Mouse (Mus musculus) intestine, embryonic 16.5 days (tissue): Measurements from ENCODE around the gene Hp1bp3. TPM values are rescaled to one million over a fixed set of nuclear protein-coding genes. Genes with fewer than 3 reads are reported as not detected.

Experiments
- ATAC-seq: fragments of 200-750 bp; cut with Nextera tagmentation; 2 replicates; pipeline ENCODE4 v1.8.0; 2017; ENCODE audit warnings: moderate TSS enrichment, moderate library complexity
- H3K27ac ChIP-seq: fragments of 300-500 bp; sonication (generic); 2 replicates; pipeline ENCODE4 v1.5.1; 2014; ENCODE audit warnings: mild to moderate bottlenecking, low read length
- H3K27me3 ChIP-seq: fragments of 300-500 bp; sonication (generic); replicated peaks from 2 replicates; pipeline ENCODE4 v1.6.1; 2014; ENCODE audit warnings: low read length, control low read depth, mixed read lengths; ENCODE audit not compliant: control insufficient read depth, insufficient read depth
- H3K36me3 ChIP-seq: fragments of 300-500 bp; sonication (generic); 2 replicates; pipeline ENCODE4 v1.6.1; 2014; ENCODE audit warnings: low read length, control low read depth; ENCODE audit not compliant: control insufficient read depth, insufficient read depth
- H3K4me1 ChIP-seq: fragments of 300-500 bp; sonication (generic); 2 replicates; pipeline ENCODE4 v1.6.1; 2014; ENCODE audit warnings: low read length, control low read depth, mixed read lengths; ENCODE audit not compliant: control insufficient read depth, insufficient read depth
- H3K4me2 ChIP-seq: fragments of 300-500 bp; sonication (generic); 2 replicates; pipeline ENCODE4 v1.6.1; 2014; ENCODE audit warnings: low read depth, low read length, control low read depth
- H3K4me3 ChIP-seq: fragments of 300-500 bp; sonication (generic); 2 replicates; pipeline ENCODE4 v1.5.1; 2014; ENCODE audit warnings: mild to moderate bottlenecking, low read length
- H3K9ac ChIP-seq: fragments of 300-500 bp; sonication (generic); 2 replicates; pipeline ENCODE4 v1.6.1; 2014; ENCODE audit warnings: low read depth, low read length
- H3K9me3 ChIP-seq: fragments of 300-500 bp; sonication (generic); 2 replicates; pipeline ENCODE4 v1.6.1; 2016; ENCODE audit warnings: low read length, control low read depth; ENCODE audit not compliant: control insufficient read depth
- WGBS: fragments of 180-500 bp; shearing (Covaris S2); extraction: QIAGEN DNeasy Blood & Tissue Kit; methylation state at CpG from one replicate; pipeline ENCODE4 v1.1.7; 2014; 5-methylcytosine and 5-hydroxymethylcytosine counted together
- polyA plus RNA-seq: library from polyadenylated mRNA; unstranded; fragments of >200 nt; fragmentation: Nextera tagmentation; extraction: Ambion mirVana; gene quantifications from 2 replicates; pipeline ENCODE4 v1.2.1, GENCODE M21; 2015

Hp1bp3 gene
- polyA plus RNA-seq, 1 experiment from 2014 or later, result 113 TPM

GRCm38 (mm10) chr4:138278346-138278745 lies 62.2 kb downstream of the Hp1bp3 start:
- WGBS, result 73% methylated on average over 7 of the region's 7 CpGs
- Histone ChIP-seq H3K27me3 (no peaks in the 10 kb centered on the region), H3K4me1 (no peaks in the 10 kb centered on the region), H3K9me3 (no peaks in the 10 kb centered on the region), H3K4me3 (no peak overlapping the region), H3K9ac (no peak overlapping the region), H3K4me2 (no peak overlapping the region), H3K27ac (no peak overlapping the region), H3K36me3 (no peaks in the 10 kb centered on the region)
- no peak for ATAC-seq

DNA sequence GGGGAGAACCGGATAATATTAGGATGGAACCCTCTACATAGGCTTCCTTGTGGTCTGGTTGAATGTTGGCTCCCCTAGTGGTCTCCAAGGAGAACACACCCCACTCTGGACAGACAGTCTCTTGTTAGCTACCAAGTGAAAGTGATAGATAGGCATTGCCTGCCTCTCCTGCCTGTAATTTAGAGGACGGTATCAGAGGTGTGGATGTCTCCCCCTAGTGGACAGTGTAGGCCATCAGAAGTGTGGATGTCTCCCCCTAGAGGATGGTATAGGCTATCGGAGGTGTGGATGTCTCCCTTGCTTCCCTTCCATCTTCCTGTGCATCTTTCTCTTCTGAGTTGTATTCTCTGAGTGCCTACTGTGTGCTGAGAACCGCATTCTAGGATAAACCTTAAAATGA lies 66.7 kb downstream of the Hp1bp3 start:
- no peaks in the 10 kb centered on the region for H3K4me1 ChIP-seq
- H3K36me3 ChIP-seq, result no peaks in the 10 kb centered on the region
- H3K9ac ChIP-seq, result no peak overlapping the region
- peak; percentile 57 for ATAC-seq
- WGBS, result 30% methylated on average over 4 of the region's 4 CpGs
- no peak overlapping the region for H3K27ac ChIP-seq
- H3K4me3 ChIP-seq, result no peak overlapping the region
- H3K9me3 ChIP-seq, result no peaks in the 10 kb centered on the region
- H3K4me2 ChIP-seq, result no peak overlapping the region
- H3K27me3 ChIP-seq, result no peaks in the 10 kb centered on the region

GRCm38 (mm10) chr4:138286411-138286810 lies 70.3 kb downstream of the Hp1bp3 start:
- WGBS, result 85% methylated on average over 12 of the region's 12 CpGs
- H3K27me3 ChIP-seq, result no peaks in the 10 kb centered on the region
- H3K4me3 ChIP-seq, result no peak overlapping the region
- no peaks in the 10 kb centered on the region for H3K4me1 ChIP-seq
- H3K9ac ChIP-seq, result no peak overlapping the region
- H3K4me2 ChIP-seq, result no peak overlapping the region
- no peaks in the 10 kb centered on the region for H3K9me3 ChIP-seq
- no peaks in the 10 kb centered on the region for H3K36me3 ChIP-seq
- ATAC-seq, result no peak
- H3K27ac ChIP-seq, result no peak overlapping the region

DNA sequence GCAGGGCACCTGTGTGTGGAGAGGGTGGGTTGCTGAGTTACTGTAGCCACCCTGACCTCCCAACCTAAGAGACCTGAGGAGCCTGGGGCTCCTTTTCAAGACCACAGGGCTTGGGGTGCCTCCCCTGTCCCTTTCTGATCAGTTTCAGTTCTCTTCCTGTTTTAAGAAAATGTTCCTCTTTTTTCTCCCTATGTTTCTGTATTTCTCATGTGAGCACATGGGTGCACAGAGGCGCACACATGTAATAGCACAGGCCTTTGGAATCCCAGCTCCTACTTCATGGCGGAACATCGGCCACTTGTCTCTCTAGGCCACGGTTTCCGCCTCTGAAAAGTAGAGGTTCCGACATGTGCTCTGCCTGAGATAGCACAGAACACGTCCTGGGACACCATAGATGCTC lies 72.6 kb downstream of the Hp1bp3 start:
- Histone ChIP-seq H3K9me3 (peaks cover 5% of the 10 kb centered on the region; the same call in 1 of the 2 replicates), H3K4me1 (peaks cover 7% of the 10 kb centered on the region; the same call in 1 of the 2 replicates), H3K4me2 (no peak overlapping the region), H3K9ac (0 out of 2 replicates have a peak overlapping the region, but pooled peaks have one; percentile 19), H3K27me3 (no peaks in the 10 kb centered on the region), H3K4me3 (no peak overlapping the region), H3K27ac (no peak overlapping the region), H3K36me3 (no peaks in the 10 kb centered on the region)
- WGBS, result 85% methylated on average over 7 of the region's 7 CpGs
- no peak for ATAC-seq

DNA sequence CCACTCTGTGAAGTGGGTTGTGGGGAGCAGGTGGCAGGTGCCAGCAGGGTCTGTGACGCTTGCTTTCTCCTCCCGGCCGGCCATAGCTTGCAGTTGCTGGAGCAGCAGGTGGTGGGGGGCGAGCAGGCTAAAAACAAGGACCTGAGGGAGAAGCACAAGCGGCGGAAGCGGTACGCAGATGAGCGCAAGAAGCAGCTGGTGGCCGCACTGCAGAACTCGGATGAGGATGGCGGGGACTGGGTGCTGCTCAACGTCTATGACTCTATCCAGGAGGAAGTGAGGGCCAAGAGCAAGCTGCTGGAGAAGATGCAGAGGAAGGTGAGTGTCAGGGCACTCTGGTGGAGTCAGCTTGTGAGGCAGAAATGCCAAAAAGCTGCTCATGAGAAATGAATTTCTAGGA lies 75.9 kb downstream of the Hp1bp3 start:
- WGBS, result 82% methylated on average over 13 of the region's 13 CpGs
- Histone ChIP-seq H3K4me2 (no peak overlapping the region), H3K9me3 (peaks cover 5% of the 10 kb centered on the region; the same call in 1 of the 2 replicates), H3K27ac (peak overlapping the region; percentile 69), H3K36me3 (no peaks in the 10 kb centered on the region), H3K9ac (peak overlapping the region; percentile 19; the same call in 1 of the 2 replicates), H3K4me3 (no peak overlapping the region), H3K4me1 (peaks cover 7% of the 10 kb centered on the region; the same call in 1 of the 2 replicates), H3K27me3 (no peaks in the 10 kb centered on the region)
- peak; percentile 55 for ATAC-seq

DNA sequence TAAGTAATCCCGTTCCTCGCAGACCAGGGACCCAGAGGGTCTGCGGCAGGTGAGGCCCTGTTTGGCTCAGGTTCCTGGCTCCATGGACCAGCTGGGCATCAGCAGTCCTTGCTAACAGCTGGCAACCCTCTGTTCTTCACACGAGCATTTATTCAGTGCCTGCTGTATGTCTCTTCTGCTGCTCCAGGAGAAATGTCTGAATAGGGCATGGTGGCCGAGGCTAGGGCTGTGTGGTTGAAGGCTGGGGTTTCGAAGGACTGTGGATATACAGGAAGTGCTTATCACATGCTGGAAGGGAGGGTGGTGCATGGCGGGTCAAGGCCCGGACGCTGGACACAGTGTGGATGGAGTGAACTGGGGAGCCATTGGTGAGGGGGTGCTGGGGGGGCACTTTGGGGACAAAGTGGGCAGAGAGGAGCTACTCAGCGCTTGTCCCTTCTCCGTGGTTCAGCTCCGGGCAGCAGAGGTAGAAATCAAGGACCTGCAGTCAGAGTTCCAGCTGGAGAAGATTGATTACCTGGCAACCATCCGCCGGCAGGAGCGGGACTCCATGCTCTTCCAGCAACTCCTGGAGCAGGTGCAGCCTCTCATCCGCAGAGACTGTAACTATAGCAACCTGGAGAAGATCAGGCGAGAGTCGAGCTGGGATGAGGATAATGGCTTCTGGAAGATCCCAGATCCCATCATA lies 77.3 kb downstream of the Hp1bp3 start:
- ATAC-seq, result 0 out of 2 replicates have a peak, but pooled peaks have one; percentile 14
- WGBS, result 74% methylated on average over 18 of the region's 18 CpGs
- H3K36me3 ChIP-seq, result no peaks in the 10 kb centered on the region

GRCm38 (mm10) chr4:138293949-138294550 lies 78.0 kb downstream of the Hp1bp3 start:
- H3K4me2 ChIP-seq, result no peak overlapping the region
- no peak overlapping the region for H3K27ac ChIP-seq
- no peak overlapping the region for H3K4me3 ChIP-seq
- peaks cover 7% of the 10 kb centered on the region; the same call in 1 of the 2 replicates for H3K4me1 ChIP-seq
- H3K9ac ChIP-seq, result no peak overlapping the region
- H3K27me3 ChIP-seq, result no peaks in the 10 kb centered on the region
- H3K9me3 ChIP-seq, result peaks cover 5% of the 10 kb centered on the region; the same call in 1 of the 2 replicates
- no peak for ATAC-seq
- no peaks in the 10 kb centered on the region for H3K36me3 ChIP-seq
- WGBS, result 77% methylated on average over 10 of the region's 14 CpGs

More for the DNA sequence above, 77.3 kb downstream of the Hp1bp3 start:
- H3K4me2 ChIP-seq, result no peak overlapping the region
- no peaks in the 10 kb centered on the region for H3K27me3 ChIP-seq
- H3K27ac ChIP-seq, result no peak overlapping the region
- H3K4me1 ChIP-seq, result peaks cover 7% of the 10 kb centered on the region; the same call in 1 of the 2 replicates
- H3K9me3 ChIP-seq, result peaks cover 5% of the 10 kb centered on the region; the same call in 1 of the 2 replicates
- no peak overlapping the region for H3K9ac ChIP-seq
- H3K4me3 ChIP-seq, result no peak overlapping the region

Other genes with a start within 250 kb of the Hp1bp3 start
- 16.4 and 18.0 TPM in 2 replicates for gene Eif4g3, start 223.3 kb upstream of the Hp1bp3 start, polyA plus RNA-seq
- 0.50 and 0.54 TPM in 2 replicates for gene Sh2d5, start 34.1 kb downstream of the Hp1bp3 start, polyA plus RNA-seq
- 1.0 and 1.3 TPM in 2 replicates for gene Kif17, start 34.1 kb downstream of the Hp1bp3 start, polyA plus RNA-seq
- gene Ddost, start 88.4 kb downstream of the Hp1bp3 start, polyA plus RNA-seq, result 415 and 427 TPM in 2 replicates
- 30.7 and 38.9 TPM in 2 replicates for gene Pink1, start 110.0 kb downstream of the Hp1bp3 start, polyA plus RNA-seq
- gene Cda, start 151.7 kb downstream of the Hp1bp3 start, polyA plus RNA-seq, result 39.2 and 42.4 TPM in 2 replicates
- not detected in 2 replicates for gene Fam43b, start 180.2 kb downstream of the Hp1bp3 start, polyA plus RNA-seq
- gene Mul1, start 218.4 kb downstream of the Hp1bp3 start, polyA plus RNA-seq, result 32.7 and 35.3 TPM in 2 replicates
- 3.5 and 3.6 TPM in 2 replicates for gene Camk2n1, start 238.0 kb downstream of the Hp1bp3 start, polyA plus RNA-seq